Mouse (Mus musculus) heart, embryonic 15.5 days (tissue): Measurements from ENCODE around the gene Rap1gap. TPM values are rescaled to one million over a fixed set of nuclear protein-coding genes. Genes with fewer than 3 reads are reported as not detected.

Experiments
- ATAC-seq: fragments of 200-750 bp; cut with Nextera tagmentation; replicated peaks from 2 replicates; pipeline ENCODE4 v1.8.0; 2017; ENCODE audit warnings: low read depth, moderate TSS enrichment; ENCODE audit not compliant: insufficient number of reproducible peaks, insufficient read depth, low FRiP score
- H3K27ac ChIP-seq: fragments of 300-500 bp; sonication (generic); 2 replicates; pipeline ENCODE4 v1.5.1; 2015; ENCODE audit warnings: mild to moderate bottlenecking, inconsistent platforms
- H3K27me3 ChIP-seq: fragments of 300-500 bp; sonication (generic); 2 replicates; pipeline ENCODE4 v1.6.1; 2015; ENCODE audit warnings: inconsistent platforms
- H3K36me3 ChIP-seq: fragments of 300-500 bp; sonication (generic); 2 replicates; pipeline ENCODE4 v1.6.1; 2015; ENCODE audit warnings: mild to moderate bottlenecking, inconsistent platforms
- H3K4me1 ChIP-seq: fragments of 300-500 bp; sonication (generic); replicated peaks from 2 replicates; pipeline ENCODE4 v1.6.1; 2015; ENCODE audit warnings: inconsistent platforms
- H3K4me2 ChIP-seq: fragments of 300-500 bp; sonication (generic); 2 replicates; pipeline ENCODE4 v1.6.1; 2015; ENCODE audit warnings: inconsistent platforms, mild to moderate bottlenecking, moderate library complexity
- H3K4me3 ChIP-seq: fragments of 300-500 bp; sonication (generic); 2 replicates; pipeline ENCODE4 v1.5.1; 2015; ENCODE audit warnings: mild to moderate bottlenecking, inconsistent platforms
- H3K9ac ChIP-seq: fragments of 300-500 bp; sonication (generic); 2 replicates; pipeline ENCODE4 v1.6.1; 2015; ENCODE audit warnings: mild to moderate bottlenecking, inconsistent platforms
- H3K9me3 ChIP-seq: fragments of 300-500 bp; sonication (generic); replicated peaks from 2 replicates; pipeline ENCODE4 v1.6.1; 2016; ENCODE audit warnings: inconsistent platforms
- WGBS: fragments of 180-500 bp; shearing (Covaris S2); methylation state at CpG from one replicate; pipeline ENCODE4 v1.1.7; 2015; ENCODE audit warnings: mixed read lengths; 5-methylcytosine and 5-hydroxymethylcytosine counted together
- polyA plus RNA-seq: library from polyadenylated mRNA; unstranded; fragments of >200 nt; fragmentation: Nextera tagmentation; extraction: Ambion mirVana; gene quantifications from 2 replicates; pipeline ENCODE4 v1.2.1, GENCODE M21; 2015

The Rap1gap gene
- polyA plus RNA-seq, 1 experiment from 2014 or later: 5.6 TPM

GRCm38 (mm10) chr4:137697156-137697885, 32.8 kb downstream of the Rap1gap start:
- ATAC-seq: no peak
- Histone ChIP-seq H3K9ac (no peak overlapping the region), H3K4me2 (no peak overlapping the region), H3K27ac (no peak overlapping the region), H3K4me3 (no peak overlapping the region), H3K36me3 (no peaks in the 10 kb centered on the region), H3K27me3 (peaks cover 13% of the 10 kb centered on the region; the same call in 1 of the 2 replicates), H3K4me1 (peaks cover 48% of the 10 kb centered on the region), H3K9me3 (no peaks in the 10 kb centered on the region)
- 67% methylated on average over 13 of the region's 13 CpGs for WGBS

GRCm38 (mm10) chr4:137698076-137698985, 33.8 kb downstream of the Rap1gap start:
- Histone ChIP-seq H3K9me3 (no peaks in the 10 kb centered on the region), H3K27ac (peak overlapping the region; percentile 19; the same call in 1 of the 2 replicates), H3K9ac (no peak overlapping the region), H3K4me1 (peaks cover 48% of the 10 kb centered on the region), H3K4me3 (no peak overlapping the region), H3K4me2 (no peak overlapping the region), H3K27me3 (peaks cover 16% of the 10 kb centered on the region; the same call in 1 of the 2 replicates), H3K36me3 (no peaks in the 10 kb centered on the region)
- ATAC-seq: no peak; the same call in 1 of the 2 replicates
- WGBS: 57% methylated on average over 7 of the region's 7 CpGs

- no peaks in the 10 kb centered on the region for H3K9me3 ChIP-seq
- H3K4me3 ChIP-seq: no peak overlapping the region
- peaks cover 23% of the 10 kb centered on the region; the same call in 1 of the 2 replicates for H3K27me3 ChIP-seq
- H3K4me2 ChIP-seq: no peak overlapping the region
- H3K4me1 ChIP-seq: peaks cover 48% of the 10 kb centered on the region
- no peaks in the 10 kb centered on the region for H3K36me3 ChIP-seq
- 39% methylated on average over 21 of the region's 21 CpGs for WGBS
- no peak for ATAC-seq
- H3K27ac ChIP-seq: no peak overlapping the region
- no peak overlapping the region for H3K9ac ChIP-seq
These were observed 35.0 kb downstream of the Rap1gap start for GRCm38 (mm10) chr4:137699264-137700211.

- peaks cover 29% of the 10 kb centered on the region for H3K27me3 ChIP-seq
- H3K4me1 ChIP-seq: peaks cover 41% of the 10 kb centered on the region
- no peak overlapping the region for H3K9ac ChIP-seq
- H3K4me2 ChIP-seq: no peak overlapping the region
- H3K4me3 ChIP-seq: no peak overlapping the region
- H3K36me3 ChIP-seq: no peaks in the 10 kb centered on the region
- 37% methylated on average over 6 of the region's 6 CpGs for WGBS
- no peak overlapping the region for H3K27ac ChIP-seq
- H3K9me3 ChIP-seq: no peaks in the 10 kb centered on the region
- no peak for ATAC-seq
These were observed 36.4 kb downstream of the Rap1gap start for GRCm38 (mm10) chr4:137700960-137701359.

GRCm38 (mm10) chr4:137703077-137703476, 38.6 kb downstream of the Rap1gap start:
- Histone ChIP-seq H3K4me1 (peaks cover 34% of the 10 kb centered on the region), H3K36me3 (no peaks in the 10 kb centered on the region), H3K4me3 (no peak overlapping the region), H3K27ac (no peak overlapping the region), H3K4me2 (no peak overlapping the region), H3K27me3 (peaks cover 48% of the 10 kb centered on the region), H3K9me3 (no peaks in the 10 kb centered on the region), H3K9ac (no peak overlapping the region)
- ATAC-seq: no peak
- WGBS: 77% methylated on average over 5 of the region's 5 CpGs

GRCm38 (mm10) chr4:137704561-137704960, 40.0 kb downstream of the Rap1gap start:
- Histone ChIP-seq H3K4me2 (no peak overlapping the region), H3K9me3 (no peaks in the 10 kb centered on the region), H3K4me3 (no peak overlapping the region), H3K36me3 (no peaks in the 10 kb centered on the region), H3K27ac (no peak overlapping the region), H3K9ac (no peak overlapping the region), H3K27me3 (peaks cover 54% of the 10 kb centered on the region), H3K4me1 (peaks cover 24% of the 10 kb centered on the region)
- ATAC-seq: no peak
- 69% methylated on average over 2 of the region's 2 CpGs for WGBS

GRCm38 (mm10) chr4:137705379-137705778, 40.9 kb downstream of the Rap1gap start:
- 61% methylated on average over 5 of the region's 5 CpGs for WGBS
- H3K4me1 ChIP-seq: peaks cover 19% of the 10 kb centered on the region
- H3K4me3 ChIP-seq: no peak overlapping the region
- H3K4me2 ChIP-seq: no peak overlapping the region
- H3K9me3 ChIP-seq: no peaks in the 10 kb centered on the region
- no peak overlapping the region for H3K9ac ChIP-seq
- no peak for ATAC-seq
- H3K27me3 ChIP-seq: peaks cover 61% of the 10 kb centered on the region
- no peaks in the 10 kb centered on the region for H3K36me3 ChIP-seq
- H3K27ac ChIP-seq: no peak overlapping the region

- no peak for ATAC-seq
- WGBS: 78% methylated on average over 7 of the region's 7 CpGs
- Histone ChIP-seq H3K36me3 (no peaks in the 10 kb centered on the region), H3K4me1 (peaks cover 14% of the 10 kb centered on the region), H3K27me3 (peaks cover 69% of the 10 kb centered on the region), H3K9ac (no peak overlapping the region), H3K27ac (no peak overlapping the region), H3K9me3 (no peaks in the 10 kb centered on the region), H3K4me2 (peak overlapping the region; percentile 94; the same call in 1 of the 2 replicates), H3K4me3 (no peak overlapping the region)
These were observed 42.0 kb downstream of the Rap1gap start for GRCm38 (mm10) chr4:137706510-137706909.

GRCm38 (mm10) chr4:137707216-137707990, 42.9 kb downstream of the Rap1gap start:
- Histone ChIP-seq H3K9me3 (no peaks in the 10 kb centered on the region), H3K4me3 (peak overlapping the region; percentile 53), H3K27me3 (peaks cover 72% of the 10 kb centered on the region), H3K36me3 (no peaks in the 10 kb centered on the region), H3K9ac (peak overlapping the region; percentile 58), H3K4me2 (peak overlapping the region; percentile 94), H3K4me1 (peaks cover 13% of the 10 kb centered on the region), H3K27ac (no peak overlapping the region)
- ATAC-seq: peak; percentile 77
- 3% methylated on average over 48 of the region's 52 CpGs for WGBS

- H3K27me3 ChIP-seq: peaks cover 76% of the 10 kb centered on the region
- WGBS: 46% methylated on average over 13 of the region's 13 CpGs
These were observed 48.4 kb downstream of the Rap1gap start for GRCm38 (mm10) chr4:137712963-137713362.

More at GRCm38 (mm10) chr4:137712963-137713362, 48.4 kb downstream of the Rap1gap start:
- H3K27ac ChIP-seq: no peak overlapping the region
- H3K36me3 ChIP-seq: no peaks in the 10 kb centered on the region
- H3K9me3 ChIP-seq: no peaks in the 10 kb centered on the region
- H3K4me1 ChIP-seq: no peaks in the 10 kb centered on the region
- ATAC-seq: no peak
- no peak overlapping the region for H3K9ac ChIP-seq
- H3K4me2 ChIP-seq: no peak overlapping the region
- no peak overlapping the region for H3K4me3 ChIP-seq
